In the genomic region with DNA sequence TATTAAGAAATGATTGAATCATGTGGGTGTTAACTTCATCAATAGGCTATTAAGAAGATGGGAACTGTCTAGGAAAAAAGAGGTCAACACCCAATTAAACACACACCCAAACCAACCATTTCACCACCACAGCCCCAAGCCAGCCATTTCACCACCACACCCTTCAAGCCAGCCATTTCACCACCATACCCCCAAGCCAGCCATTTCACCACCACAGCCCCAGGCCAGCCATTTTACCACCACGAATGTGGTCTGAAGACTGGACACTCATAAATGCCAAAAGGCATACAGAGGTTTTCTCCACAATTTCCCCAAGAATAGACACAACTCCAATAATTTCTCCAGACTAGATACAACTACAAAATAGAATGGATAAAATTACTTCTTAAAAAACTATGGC, we compare ENCODE assay signal across 21 mouse cellular contexts. TPM values are rescaled to one million over a fixed set of nuclear protein-coding genes. Genes with fewer than 3 reads are reported as not detected.
DNase-seq lines count a peak whose midpoint lies in the region; TF ChIP-seq lines count a peak whose summit lies in the region.
"Had no signal": no experiment of that assay in that cellular context is flagged by ENCODE, and none has a peak within 500 bp of the region (broad histone marks: within the 10 kb centered on the region; RNA-seq: fewer than 3 reads in every experiment).

No protein-coding gene starts in this region.

- H3K4me2 ChIP-seq in CH12.LX (ENCODE audit: insufficient read depth, low read depth, poor library complexity, severe bottlenecking): no peak overlapping the region
- H3K4me2 ChIP-seq: embryonic facial prominence, embryonic 12.5 days; forebrain, embryonic 13.5 days; forebrain, embryonic 15.5 days had no signal

- dilution Hi-C loops in CH12.LX (cut with MboI; ENCODE audit: extremely low pct_ligation_motif_present, extremely low pct_unique_long_range_greater_than_20kb, low sequenced_read_pairs): no loop called here

- TF ChIP-seq CTCF in CH12.LX (conservative IDR thresholded peaks at IDR 0.05 in 1 of 2, IDR thresholded peaks at IDR 0.05 in 1 of 2; ENCODE audit: low read depth in 2 of 2, low read length in 2 of 2): no peak

- TF ChIP-seq POLR2A in CH12.LX (IDR thresholded peaks at IDR 0.05; ENCODE audit: low read depth, low read length): no peak

- H3K9me3 ChIP-seq in CH12.LX (replicated peaks; ENCODE audit: low read length) (no peaks in the 10 kb centered on the region), ES-E14 (ENCODE audit: control insufficient read depth, insufficient read depth, low read depth, low read length) (no peaks in the 10 kb centered on the region)
- no peaks in the 10 kb centered on the region for H3K9me3 ChIP-seq in heart, embryonic 10.5 days
- no peaks in the 10 kb centered on the region for H3K9me3 ChIP-seq in embryonic facial prominence, embryonic 10.5 days
- H3K9me3 ChIP-seq: embryonic facial prominence, embryonic 12.5 days; forebrain, embryonic 13.5 days; forebrain, embryonic 15.5 days had no signal

- no peaks in the 10 kb centered on the region for H3K27me3 ChIP-seq in CH12.LX (replicated peaks)
- no peaks in the 10 kb centered on the region for H3K27me3 ChIP-seq in heart, embryonic 10.5 days (ENCODE audit: insufficient read depth, poor library complexity, severe bottlenecking)
- no peaks in the 10 kb centered on the region for H3K27me3 ChIP-seq in embryonic facial prominence, embryonic 10.5 days (replicated peaks; ENCODE audit: low read depth, poor library complexity, severe bottlenecking)
- H3K27me3 ChIP-seq: embryonic facial prominence, embryonic 12.5 days; forebrain, embryonic 13.5 days; forebrain, embryonic 15.5 days had no signal

- H3K36me3 ChIP-seq in CH12.LX (replicated peaks in 1 of 2; ENCODE audit: control insufficient read depth in 1 of 2, insufficient read depth in 1 of 2, low read length in 1 of 2): no peaks in the 10 kb centered on the region
- H3K36me3 ChIP-seq in ES-E14 (ENCODE audit: control insufficient read depth, insufficient read depth, low read length, poor library complexity, severe bottlenecking): no peaks in the 10 kb centered on the region
- no peaks in the 10 kb centered on the region for H3K36me3 ChIP-seq in heart, embryonic 10.5 days
- H3K36me3 ChIP-seq in embryonic facial prominence, embryonic 10.5 days (replicated peaks): no peaks in the 10 kb centered on the region
- H3K36me3 ChIP-seq: embryonic facial prominence, embryonic 12.5 days; forebrain, embryonic 15.5 days had no signal

- H3K27ac ChIP-seq in CH12.LX (ENCODE audit: insufficient read depth, low read depth) (no peak overlapping the region), ES-E14 (ENCODE audit: insufficient read depth, low read depth, low read length, poor library complexity, severe bottlenecking) (no peak overlapping the region)
- H3K27ac ChIP-seq in heart, embryonic 10.5 days: no peak overlapping the region
- no peak overlapping the region for H3K27ac ChIP-seq in embryonic facial prominence, embryonic 10.5 days (replicated peaks)
- H3K27ac ChIP-seq: embryonic facial prominence, embryonic 12.5 days; forebrain, embryonic 13.5 days; forebrain, embryonic 15.5 days had no signal

- DNase-seq in CH12.LX (ENCODE audit: extremely low read depth): no peak
- no peak for DNase-seq in ES-E14 (ENCODE audit: low read depth, low spot score)
- peak; percentile 13 for DNase-seq in ZHBTc4 (ENCODE audit: low read depth, low spot score)
- DNase-seq in heart, embryonic 10.5 days (ENCODE audit: low spot score): no peak
- DNase-seq in kidney, postnatal 25 days: no peak
- DNase-seq in embryonic facial prominence, embryonic 10.5 days (ENCODE audit: low spot score): no peak
- DNase-seq: adrenal gland, adult 2 months; adrenal gland, postnatal 10 days; adrenal gland, postnatal 25 days; B cell, adult 2 months; cerebellum, adult 11 months; cerebellum, adult 18-20 months; cerebellum, adult 8-10 months; cerebellum, adult 9-11 months; cerebellum, postnatal 14 days; cerebellum, postnatal 36 days; embryo, embryonic 11 days; forebrain, postnatal 0 days had no signal

- H3K4me1 ChIP-seq in CH12.LX (ENCODE audit: control insufficient read depth in 1 of 2, insufficient read depth in 2 of 2): peaks cover 3 to 5% of the 10 kb centered on the region in 2 experiments; a peak in 3 of 4 replicates
- no peaks in the 10 kb centered on the region for H3K4me1 ChIP-seq in ES-E14 (ENCODE audit: control insufficient read depth in 2 of 2, insufficient read depth in 2 of 2, low read length in 2 of 2, poor library complexity in 1 of 2)
- no peaks in the 10 kb centered on the region for H3K4me1 ChIP-seq in heart, embryonic 10.5 days
- H3K4me1 ChIP-seq in embryonic facial prominence, embryonic 10.5 days: peaks cover 4% of the 10 kb centered on the region; the same call in 1 of the 2 replicates
- H3K4me1 ChIP-seq: embryonic facial prominence, embryonic 12.5 days; forebrain, embryonic 13.5 days; forebrain, embryonic 15.5 days had no signal

- no peak for TF ChIP-seq EP300 in CH12.LX (IDR thresholded peaks at IDR 0.05; ENCODE audit: low read length)

- no peak for TF ChIP-seq RAD21 in CH12.LX (IDR thresholded peaks at IDR 0.05; ENCODE audit: low read depth, low read length)

- H3K4me3 ChIP-seq in CH12.LX (replicated peaks in 1 of 3; ENCODE audit: low read depth in 2 of 3, low read length in 2 of 3, poor library complexity in 1 of 3) (no peak overlapping the region), ES-E14 (ENCODE audit: insufficient read depth in 1 of 2, low read depth in 1 of 2, low read length in 2 of 2, poor library complexity in 1 of 2, severe bottlenecking in 1 of 2) (no peak overlapping the region)
- no peak overlapping the region for H3K4me3 ChIP-seq in heart, embryonic 10.5 days
- no peak overlapping the region for H3K4me3 ChIP-seq in embryonic facial prominence, embryonic 10.5 days
- H3K4me3 ChIP-seq: embryonic facial prominence, embryonic 12.5 days; forebrain, embryonic 13.5 days; forebrain, embryonic 15.5 days had no signal

- in situ Hi-C loops in CH12.LX (cut with MboI; ENCODE audit: low pct_ligation_motif_present, low pct_unique_long_range_greater_than_20kb, low sequenced_read_pairs) (loop anchor here (5.0 kb wide), 1 partner anchor 33 kb away; no protein-coding TSS in a partner anchor), ES-E14 (cut with MboI; ENCODE audit: low sequenced_read_pairs in 2 of 2, unreplicated experiment in 2 of 2) (no loop called here)

- WGBS in heart, embryonic 10.5 days: 77% methylated on average over 1 of the region's 1 CpGs
- WGBS in embryonic facial prominence, embryonic 10.5 days: 85% methylated on average over 1 of the region's 1 CpGs

- H3K9ac ChIP-seq in CH12.LX (ENCODE audit: insufficient read depth, low read depth) (no peak overlapping the region), ES-E14 (ENCODE audit: insufficient read depth, low read depth, low read length, poor library complexity, severe bottlenecking) (no peak overlapping the region)
- H3K9ac ChIP-seq: embryonic facial prominence, embryonic 12.5 days; forebrain, embryonic 13.5 days; forebrain, embryonic 15.5 days; forebrain, postnatal 0 days had no signal

- H3K79me2 ChIP-seq in CH12.LX (replicated peaks; ENCODE audit: control insufficient read depth, extremely low read depth, insufficient read depth, poor library complexity, severe bottlenecking): no peaks in the 10 kb centered on the region

TF ChIP-seq in CH12.LX, 34 proteins besides CTCF, POLR2A, EP300 and RAD21:
- TF ChIP-seq NRF1 (IDR thresholded peaks at IDR 0.05; ENCODE audit: low read depth, low read length) (0 out of 2 replicates have a peak, but pooled peaks have one; percentile 37), UBTF (IDR thresholded peaks at IDR 0.05; ENCODE audit: low read depth, low read length) (no peak)

TF ChIP-seq in ES-E14, 5 proteins besides CTCF, POLR2A, EP300 and RAD21:
- TF ChIP-seq HCFC1 (IDR thresholded peaks at IDR 0.05; ENCODE audit: borderline replicate concordance, insufficient read depth, low read length) (no peak), ZC3H11A (IDR thresholded peaks at IDR 0.05; ENCODE audit: borderline replicate concordance, low read depth, low read length) (peak; percentile 94)

RNA-seq across cellular contexts. Expression of gene Papolg, which starts 8.9 kb away (rescaled TPM):
- total RNA-seq in CH12.LX (2012; rRNA removed) (13.3 and 13.6 TPM in 2 replicates), CH12.LX (2014; rRNA removed) (23.0 and 23.1 TPM in 2 replicates), ES-E14 (2012; rRNA removed) (11.4 and 14.0 TPM in 2 replicates)
- polyA plus RNA-seq in CH12.LX (2012; ENCODE audit: insufficient read length, low read depth): 15.3 and 15.7 TPM in 2 replicates
- polyA plus RNA-seq in heart, embryonic 10.5 days (2016; fragmentation: Nextera tagmentation; extraction: Ambion mirVana): 11.9 and 13.6 TPM in 2 replicates
- 19.9 and 21.3 TPM in 2 replicates for polyA plus RNA-seq in embryonic facial prominence, embryonic 10.5 days (2016; fragmentation: Nextera tagmentation; extraction: Ambion mirVana)
